Mouse (Mus musculus): ENCODE data around the gene Srsf6.
"Not testable (repeated sequence)": the region's sequence is repeated elsewhere in the genome, so short reads cannot be mapped to it uniquely, and the experiment has no call there.

- not testable (repeated sequence) for TF ChIP-seq GATA1, TAL1 (IDR thresholded peaks at IDR 0.05; ENCODE audit: low read length)
These were observed 38.3 kb upstream of the Srsf6 start for GRCm38 (mm10) chr2:162892979-162893378.

Measured in erythroblast, embryonic 14.5 days (primary cell).